Mouse (Mus musculus): Measurements from ENCODE around the gene Mrpl48. TPM values are rescaled to one million over a fixed set of nuclear protein-coding genes. Genes with fewer than 3 reads are reported as not detected.

Gene Mrpl48
- total and polyA plus RNA-seq, 3 experiments: 39.5 to 67.3 TPM; not detected in 1

DNA sequence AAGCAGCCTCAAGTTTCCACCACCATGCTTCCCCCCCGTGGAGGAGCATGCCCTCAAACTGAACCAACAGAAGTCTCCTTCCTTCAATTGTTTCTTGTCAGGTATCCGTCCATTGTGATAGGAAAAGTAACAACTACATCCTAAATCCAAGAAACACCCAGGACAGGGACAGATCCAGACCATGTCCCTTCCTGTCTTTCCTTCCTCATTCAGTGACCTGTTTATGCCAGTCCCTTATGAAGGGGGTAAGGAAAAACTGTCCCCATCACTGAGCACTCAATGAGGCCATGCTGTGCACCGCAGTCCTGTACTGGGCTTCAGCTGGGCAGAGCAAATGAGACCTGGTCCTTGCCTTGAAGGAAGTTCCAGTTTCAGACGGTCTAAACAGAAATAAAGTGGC, 41.0 kb upstream of the Mrpl48 start:
- DNase-seq (ENCODE audit: low read depth, low spot score): no peak
- no peak overlapping the region for H3K9ac ChIP-seq (ENCODE audit: control insufficient read depth, low read depth, low read length, poor library complexity, severe bottlenecking)
- H3K27me3 ChIP-seq (ENCODE audit: control insufficient read depth in 1 of 2, insufficient read depth in 2 of 2, low read length in 2 of 2): no peaks in the 10 kb centered on the region
- no peak overlapping the region for H3K27ac ChIP-seq (ENCODE audit: control insufficient read depth, low read depth, low read length)
- no peak for TF ChIP-seq RCOR1 (IDR thresholded peaks at IDR 0.05; ENCODE audit: low read depth, low read length)
- TF ChIP-seq USF1 (IDR thresholded peaks at IDR 0.05; ENCODE audit: low read depth, low read length): no peak
- TF ChIP-seq JUND (IDR thresholded peaks at IDR 0.05; ENCODE audit: low read depth, low read length): no peak
- no peak for TF ChIP-seq MAZ (IDR thresholded peaks at IDR 0.05; ENCODE audit: low read depth, low read length)
- TF ChIP-seq ZKSCAN1 (IDR thresholded peaks at IDR 0.05; ENCODE audit: low read depth, low read length): no peak
- no peak for TF ChIP-seq CHD1 (IDR thresholded peaks at IDR 0.05; ENCODE audit: low read depth, low read length)
- TF ChIP-seq ZC3H11A (IDR thresholded peaks at IDR 0.05; ENCODE audit: low read depth, low read length): no peak
- TF ChIP-seq MAFK (IDR thresholded peaks at IDR 0.05; ENCODE audit: borderline replicate concordance, low read depth, low read length): no peak
- no peak for TF ChIP-seq RAD21 (IDR thresholded peaks at IDR 0.05; ENCODE audit: low read depth, low read length)
- no peak for TF ChIP-seq NRF1 (IDR thresholded peaks at IDR 0.05; ENCODE audit: insufficient read depth, low read depth, low read length, poor library complexity, severe bottlenecking)
- no peak for TF ChIP-seq GATA1 (IDR thresholded peaks at IDR 0.05; ENCODE audit: low read depth, low read length)
- TF ChIP-seq NELFE (IDR thresholded peaks at IDR 0.05; ENCODE audit: low read depth, low read length): no peak
- no peak for TF ChIP-seq MEF2A (IDR thresholded peaks at IDR 0.05; ENCODE audit: extremely low read depth, insufficient replicate concordance, low read depth, low read length, poor library complexity, severe bottlenecking)
- TF ChIP-seq E2F4 (IDR thresholded peaks at IDR 0.05; ENCODE audit: borderline replicate concordance, low read depth, low read length): no peak
- TF ChIP-seq GABPA (IDR thresholded peaks at IDR 0.05; ENCODE audit: low read depth, low read length): no peak
- TF ChIP-seq ETS1 (IDR thresholded peaks at IDR 0.05; ENCODE audit: low read depth, low read length): no peak
- TF ChIP-seq SMC3 (IDR thresholded peaks at IDR 0.05; ENCODE audit: low read depth, low read length): no peak
- TF ChIP-seq CHD2 (IDR thresholded peaks at IDR 0.05; ENCODE audit: low read length): no peak
- no peak for TF ChIP-seq ZMIZ1 (IDR thresholded peaks at IDR 0.05; ENCODE audit: low read depth, low read length)
- H3K79me2 ChIP-seq (ENCODE audit: control insufficient read depth, insufficient read depth, low read length, poor library complexity): no peaks in the 10 kb centered on the region
- H3K4me3 ChIP-seq (ENCODE audit: control insufficient read depth in 1 of 2, insufficient read depth in 1 of 2, low read depth in 2 of 2, low read length in 2 of 2): no peak overlapping the region
- H3K9me3 ChIP-seq (replicated peaks; ENCODE audit: insufficient read depth, low read length): no peaks in the 10 kb centered on the region
- H3K36me3 ChIP-seq (ENCODE audit: control insufficient read depth in 1 of 2, insufficient read depth in 2 of 2, low read length in 2 of 2): no peaks in the 10 kb centered on the region
- no peaks in the 10 kb centered on the region for H3K4me1 ChIP-seq (ENCODE audit: control insufficient read depth in 1 of 2, insufficient read depth in 2 of 2, low read length in 2 of 2)

DNA sequence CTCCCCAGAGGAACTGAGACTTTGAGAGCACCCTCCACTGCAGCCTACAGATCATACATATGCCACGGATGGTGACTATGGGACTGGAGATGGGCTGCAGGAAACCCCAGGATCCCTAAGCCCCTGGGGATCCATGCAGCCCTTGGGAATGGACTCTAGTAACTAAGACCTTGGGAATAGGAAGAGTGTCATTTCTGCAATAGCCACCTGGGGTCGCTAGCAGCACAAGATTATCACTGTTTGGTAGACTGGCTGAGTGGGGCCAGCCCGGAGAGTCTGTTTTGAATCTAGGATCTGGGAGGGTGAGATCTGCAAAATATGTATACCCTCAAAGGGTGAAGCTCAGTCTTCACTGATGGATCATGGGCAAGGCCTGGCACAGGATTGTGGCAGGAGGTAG, 37.0 kb upstream of the Mrpl48 start:
- TF ChIP-seq RAD21 (IDR thresholded peaks at IDR 0.05; ENCODE audit: low read depth, low read length) (peak; percentile 71), TBP (IDR thresholded peaks at IDR 0.05; ENCODE audit: low read depth, low read length) (no peak), SMC3 (IDR thresholded peaks at IDR 0.05; ENCODE audit: low read depth, low read length) (peak; percentile 71), POLR2AphosphoS5 (IDR thresholded peaks at IDR 0.05; ENCODE audit: borderline replicate concordance, low read depth, low read length) (no peak), CTCF (IDR thresholded peaks at IDR 0.05 in 2 of 3, conservative IDR thresholded peaks at IDR 0.05 in 1 of 3; ENCODE audit: control insufficient read depth in 1 of 3, insufficient read depth in 1 of 3, low read depth in 2 of 3, low read length in 3 of 3, poor library complexity in 1 of 3, severe bottlenecking in 1 of 3) (peak; percentile 60 to 81 (median 80)), ZC3H11A (IDR thresholded peaks at IDR 0.05; ENCODE audit: low read depth, low read length) (peak; percentile 55), NELFE (IDR thresholded peaks at IDR 0.05; ENCODE audit: low read depth, low read length) (no peak)
- peak; percentile 71 for DNase-seq (ENCODE audit: low read depth, low spot score)
- H3K9me3 ChIP-seq (replicated peaks; ENCODE audit: insufficient read depth, low read length): no peaks in the 10 kb centered on the region
- H3K27ac ChIP-seq (ENCODE audit: control insufficient read depth, low read depth, low read length): no peak overlapping the region
- H3K36me3 ChIP-seq (ENCODE audit: control insufficient read depth in 1 of 2, insufficient read depth in 2 of 2, low read length in 2 of 2): peaks cover 2 to 8% of the 10 kb centered on the region in 2 experiments; a peak in 3 of 4 replicates
- no peak overlapping the region for H3K4me3 ChIP-seq (ENCODE audit: control insufficient read depth in 1 of 2, insufficient read depth in 1 of 2, low read depth in 2 of 2, low read length in 2 of 2)
- no peaks in the 10 kb centered on the region for H3K79me2 ChIP-seq (ENCODE audit: control insufficient read depth, insufficient read depth, low read length, poor library complexity)
- no peak overlapping the region for H3K9ac ChIP-seq (ENCODE audit: control insufficient read depth, low read depth, low read length, poor library complexity, severe bottlenecking)
- H3K4me1 ChIP-seq (ENCODE audit: control insufficient read depth in 1 of 2, insufficient read depth in 2 of 2, low read length in 2 of 2): peaks cover 2 to 7% of the 10 kb centered on the region in 2 experiments
- no peaks in the 10 kb centered on the region for H3K27me3 ChIP-seq (ENCODE audit: control insufficient read depth in 1 of 2, insufficient read depth in 2 of 2, low read length in 2 of 2)
